Mouse (Mus musculus): ENCODE data around the gene Gcsh.
A peak's percentile ranks its signal among the peaks of the same experiment; 100 is the strongest.

Gene Gcsh

DNA sequence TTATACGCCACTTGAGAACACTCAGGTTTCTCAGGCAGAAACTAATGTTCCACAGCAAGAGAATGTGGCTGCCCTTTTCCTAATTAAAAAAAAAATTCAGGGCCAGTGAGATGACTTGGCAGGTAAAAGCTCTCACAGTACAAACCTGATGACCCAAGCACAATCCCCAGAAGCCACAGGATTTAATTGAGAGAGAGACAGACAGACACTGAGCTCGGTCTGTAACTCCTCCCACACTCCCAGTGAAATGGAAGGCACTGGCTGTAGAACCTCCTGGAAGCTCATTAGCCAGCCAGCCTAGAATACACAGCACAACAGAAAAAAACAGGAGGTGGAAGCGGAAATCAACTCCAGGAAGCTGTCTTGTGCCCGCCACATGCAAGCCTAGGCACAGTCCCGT is 17.7 kb downstream of the Gcsh start:
- peak; percentile 42 to 63 for DNase-seq

DNA sequence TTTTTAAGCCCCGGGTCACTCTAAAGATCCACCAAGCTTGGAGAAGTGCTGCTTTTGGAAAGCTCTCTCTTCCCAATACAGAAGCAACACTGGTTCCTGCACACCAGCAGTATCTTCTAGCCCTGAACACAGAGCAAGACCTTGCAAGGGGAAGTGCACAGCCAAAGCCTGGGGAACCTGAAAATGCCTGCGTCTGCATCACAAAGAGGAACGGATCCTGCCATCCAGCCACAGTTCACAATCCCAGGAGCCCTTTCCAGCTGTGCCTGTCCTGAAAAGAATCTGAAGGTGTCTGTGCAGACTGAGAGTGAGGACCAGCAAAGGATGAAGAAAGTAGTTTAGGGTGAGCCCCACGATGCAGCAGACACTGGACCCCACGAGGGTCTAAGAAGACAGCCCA is 18.3 kb downstream of the Gcsh start:
- no peak for DNase-seq

DNA sequence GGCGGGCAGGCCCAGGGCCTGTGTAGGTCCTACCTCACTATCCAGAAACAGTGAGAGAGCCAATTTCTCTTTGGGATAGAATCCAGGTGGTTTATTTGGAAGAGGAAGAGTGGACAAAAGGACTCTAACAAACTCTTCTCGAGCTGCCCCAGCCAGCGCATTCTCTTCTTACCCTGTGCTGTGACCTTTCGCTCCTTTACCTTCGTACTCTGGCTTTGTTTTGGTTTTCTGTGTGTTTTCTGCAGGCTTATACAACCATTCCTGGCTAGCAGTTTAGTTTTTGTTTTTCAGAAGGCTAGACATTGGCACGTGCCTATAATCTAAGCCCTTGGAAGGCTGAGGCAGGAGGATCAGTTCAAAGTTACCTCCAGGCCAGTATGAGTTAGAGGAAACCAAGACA is 23.8 kb downstream of the Gcsh start:
- peak in 1 of 2 experiments; percentile 28 for DNase-seq

DNA sequence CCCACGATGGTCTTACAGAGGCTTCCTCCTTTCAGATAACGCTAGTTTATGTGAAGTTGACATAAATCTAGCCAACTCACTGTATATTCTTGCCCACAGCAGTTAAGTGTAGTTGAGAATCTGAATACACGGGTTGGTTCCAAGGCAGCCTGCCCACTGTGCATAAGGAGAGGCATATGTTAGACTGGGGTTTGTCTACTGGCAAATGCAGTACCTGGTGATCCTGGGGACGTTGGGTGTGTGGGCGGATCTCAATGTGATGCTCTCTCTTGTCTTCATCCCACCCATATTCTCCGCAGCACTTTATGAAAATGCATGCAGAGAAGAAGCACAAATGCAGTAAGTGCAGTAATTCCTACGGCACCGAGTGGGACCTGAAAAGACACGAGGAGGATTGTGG is 38.9 kb downstream of the Gcsh start:
- no peak for DNase-seq

DNA sequence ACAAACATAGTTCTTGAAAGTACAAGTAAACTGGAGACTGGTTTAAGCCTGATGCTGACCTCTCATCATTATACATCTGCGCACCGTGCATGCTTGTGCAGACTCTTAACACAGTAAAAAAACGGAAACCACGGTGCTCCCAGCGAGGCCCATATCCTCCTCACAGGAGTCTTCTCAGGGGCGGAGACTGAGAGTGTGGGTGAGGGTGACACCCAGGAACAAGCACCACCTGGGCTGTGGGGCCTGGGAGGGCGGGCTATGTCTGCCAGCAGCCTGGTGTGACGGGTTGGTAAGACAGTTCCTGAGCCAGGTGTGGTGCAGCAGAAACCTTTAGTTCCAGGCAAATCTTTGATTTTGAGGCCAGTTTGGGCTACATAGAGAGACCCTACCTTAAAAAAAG is 40.9 kb downstream of the Gcsh start:
- no peak for DNase-seq

DNA sequence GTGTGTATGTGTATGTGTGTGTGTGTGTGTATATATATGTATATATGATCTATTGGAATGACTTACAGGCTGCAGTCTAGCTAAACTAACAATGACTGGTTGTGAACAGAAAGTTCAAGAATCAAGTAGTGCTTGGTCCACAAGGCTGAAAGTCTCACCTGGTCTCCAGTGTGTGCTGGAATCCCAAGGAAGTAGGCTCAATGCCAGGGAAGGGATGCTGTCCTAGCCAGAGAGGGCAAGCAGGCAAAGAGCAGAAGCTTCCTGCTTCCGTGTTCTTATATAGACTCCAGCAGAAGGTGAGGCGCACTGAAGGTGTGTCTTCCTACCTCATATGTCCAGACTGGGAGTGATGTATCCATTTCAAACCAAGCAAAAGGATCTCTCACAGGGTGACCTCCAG is 41.6 kb downstream of the Gcsh start:
- peak; percentile 28 to 58 for DNase-seq

DNA sequence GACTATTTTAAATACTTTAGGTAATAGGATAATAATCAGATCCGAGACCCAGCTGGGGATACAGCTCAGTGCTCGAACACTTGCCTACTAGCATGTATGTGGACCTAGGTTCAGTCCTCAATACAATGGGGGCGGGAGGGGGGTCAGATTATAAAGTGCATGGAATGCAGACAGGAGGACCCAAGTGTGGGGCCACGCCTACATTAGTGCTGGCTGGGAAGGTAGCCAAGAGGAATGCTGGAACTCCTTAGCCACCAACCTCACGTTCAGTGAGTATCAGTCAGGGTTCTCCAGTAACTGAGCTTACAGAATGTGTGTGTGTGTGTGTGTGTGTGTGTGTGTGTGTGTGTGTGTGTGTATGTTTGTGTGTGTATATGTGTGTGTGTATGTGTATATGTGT is 42.0 kb downstream of the Gcsh start:
- peak; percentile 60 to 65 for DNase-seq

DNA sequence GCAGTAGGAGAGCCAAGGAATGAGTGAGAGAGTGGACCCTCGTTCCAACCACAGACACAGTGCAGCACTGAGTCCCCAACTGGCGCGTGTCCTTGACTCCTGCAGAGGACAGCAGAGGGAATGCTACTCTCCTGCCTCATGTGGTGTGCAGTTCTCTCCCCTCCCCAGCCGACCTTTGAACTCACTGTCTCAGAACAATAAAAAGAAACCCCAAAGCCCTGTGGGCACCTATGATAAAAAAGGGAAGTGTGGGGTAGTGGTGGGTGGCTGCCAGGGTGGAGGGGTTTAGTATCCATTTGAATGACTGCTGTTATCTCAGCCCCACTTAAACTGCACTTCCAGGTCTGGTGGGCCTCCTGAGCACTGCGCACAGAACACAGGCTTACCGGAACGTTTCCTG is 45.7 kb downstream of the Gcsh start:
- DNase-seq: no peak

DNA sequence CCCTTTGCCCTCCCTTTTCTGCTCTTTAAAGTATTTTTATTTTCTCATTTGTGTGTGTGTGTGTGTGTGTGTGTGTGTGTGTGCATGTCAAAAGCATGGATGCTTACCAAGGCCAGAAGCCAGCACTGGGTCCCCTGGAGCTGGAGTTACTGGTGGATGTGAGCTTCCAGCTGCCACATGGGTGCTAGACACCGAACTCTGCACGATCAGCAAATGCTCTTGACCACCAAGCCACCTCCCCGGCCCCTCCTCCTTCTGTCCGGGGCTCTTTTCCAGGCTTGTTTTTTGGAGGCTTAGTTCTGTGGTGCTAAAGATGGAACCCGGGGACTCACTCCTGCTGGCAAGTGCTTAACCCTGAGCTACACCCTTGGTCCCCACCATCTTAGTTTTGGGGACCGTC is 46.5 kb downstream of the Gcsh start:
- DNase-seq: no peak

DNA sequence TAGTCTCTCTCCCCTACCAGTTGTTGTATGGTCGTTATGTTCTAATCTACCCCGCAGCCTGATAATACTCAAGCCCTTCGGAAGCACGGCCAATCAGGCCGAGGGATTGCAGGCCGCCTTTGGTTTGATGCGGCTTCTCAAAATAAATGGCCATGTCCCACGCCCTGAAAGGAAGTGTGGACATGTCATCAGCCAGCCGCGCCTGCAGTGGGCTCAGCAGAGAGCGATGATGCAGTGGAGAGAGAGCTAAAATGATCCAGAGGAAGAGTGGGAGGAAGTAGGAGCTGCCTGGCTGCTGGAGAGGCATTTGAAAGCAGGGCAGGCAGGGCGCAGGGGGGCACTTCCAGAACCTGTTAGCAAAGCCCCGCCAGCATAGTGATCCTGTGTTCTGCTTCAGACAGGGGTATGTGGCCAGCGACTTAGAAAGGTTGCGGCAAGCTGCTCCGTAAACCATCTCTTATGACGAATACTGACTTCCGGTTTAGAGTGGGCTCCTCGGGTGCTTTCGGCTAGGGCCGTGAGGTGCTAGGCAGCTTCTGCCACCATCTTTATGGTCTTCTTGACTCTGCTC is 47.0 kb downstream of the Gcsh start:
- DNase-seq: peak in 1 of 2 experiments; percentile 7

DNA sequence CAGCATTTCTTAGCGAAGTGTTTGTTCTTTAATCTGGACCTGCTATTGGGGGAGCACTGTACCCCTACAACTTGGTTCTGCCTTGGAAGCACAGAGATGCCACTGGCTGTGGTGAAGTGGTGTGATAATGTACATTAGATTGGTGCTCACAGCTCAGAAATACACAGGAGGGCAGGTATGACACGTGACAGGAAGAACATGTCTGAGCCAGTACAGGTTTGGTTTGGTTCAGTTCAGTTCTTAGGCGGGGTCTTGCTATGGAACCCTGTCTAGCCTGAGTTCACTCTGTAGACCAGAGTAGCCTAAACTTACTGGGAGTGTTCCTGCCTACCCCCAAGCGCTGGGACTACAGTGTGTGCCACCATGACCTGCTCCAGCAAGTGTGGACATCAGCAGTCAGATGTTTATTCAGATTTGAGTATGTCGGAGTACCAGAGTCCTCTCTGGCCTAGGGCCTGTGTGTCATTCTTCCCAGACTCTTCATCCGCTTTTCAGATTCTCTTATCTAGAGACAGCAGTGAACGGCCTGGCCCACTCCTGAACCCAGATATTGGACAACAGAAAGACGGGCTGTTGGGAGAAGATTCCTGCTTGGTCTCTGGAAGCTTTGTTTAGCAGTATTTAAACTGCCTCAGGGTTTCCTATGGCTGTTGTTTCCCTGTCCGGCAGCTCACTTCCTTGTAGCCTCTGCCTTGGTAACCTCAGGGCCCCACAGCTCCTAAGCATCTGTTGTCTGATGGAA is 48.0 kb downstream of the Gcsh start:
- DNase-seq: no peak

DNA sequence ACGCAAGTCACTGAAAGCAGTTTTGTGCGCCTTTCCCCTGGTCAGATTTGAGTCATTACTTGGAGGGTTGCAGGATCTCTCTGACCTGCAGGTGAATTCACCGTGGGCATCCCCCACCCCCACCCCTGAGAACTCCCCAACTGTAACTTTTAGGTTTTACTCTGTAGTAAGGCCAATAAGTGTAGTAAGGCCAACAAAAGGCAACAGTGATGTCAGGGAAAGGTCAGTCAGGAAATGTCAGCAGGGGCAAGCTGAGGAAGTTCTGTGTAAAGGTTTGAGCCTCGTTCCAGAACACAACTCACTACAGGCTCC is 49.0 kb downstream of the Gcsh start:
- DNase-seq: no peak

DNA sequence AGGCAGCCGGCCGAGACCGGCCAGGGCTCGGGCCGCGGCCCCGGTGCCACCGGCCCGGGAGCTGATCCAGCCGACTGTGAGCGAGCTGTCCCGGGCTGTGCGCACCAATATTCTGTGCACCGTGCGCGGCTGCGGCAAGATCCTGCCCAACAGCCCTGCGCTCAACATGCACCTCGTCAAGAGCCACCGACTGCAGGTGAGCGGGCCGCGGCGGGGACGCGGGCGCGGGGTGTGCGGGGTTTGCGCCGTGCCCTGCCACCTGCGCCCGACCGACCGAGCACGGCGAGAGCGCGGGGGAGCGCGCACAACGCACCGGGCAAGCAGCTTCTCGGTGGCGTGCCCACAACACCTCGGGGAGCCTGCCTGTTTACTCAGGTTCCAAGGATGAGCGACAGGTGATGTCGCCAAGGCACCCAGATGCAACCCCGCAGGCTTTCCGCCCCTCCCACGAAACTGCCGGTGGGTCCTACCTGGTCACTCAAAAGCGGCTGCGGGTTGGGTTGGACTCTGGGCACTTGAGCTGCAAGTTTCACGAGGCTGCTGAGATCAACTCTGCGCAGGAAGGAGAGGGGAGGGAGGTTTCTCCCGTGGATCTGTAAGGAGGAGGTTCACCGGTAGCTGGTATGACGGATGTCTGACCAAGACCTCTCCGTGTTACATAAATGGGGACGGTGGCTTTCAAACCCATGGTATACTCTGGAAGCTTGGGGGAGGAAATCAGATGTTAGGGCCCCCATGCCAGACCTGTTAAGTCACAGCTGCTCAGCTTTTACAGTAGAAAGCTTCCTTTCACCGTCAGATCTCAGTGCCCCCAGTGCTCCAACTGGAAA is 49.6 kb downstream of the Gcsh start:
- DNase-seq: peak; percentile 40 to 70

DNA sequence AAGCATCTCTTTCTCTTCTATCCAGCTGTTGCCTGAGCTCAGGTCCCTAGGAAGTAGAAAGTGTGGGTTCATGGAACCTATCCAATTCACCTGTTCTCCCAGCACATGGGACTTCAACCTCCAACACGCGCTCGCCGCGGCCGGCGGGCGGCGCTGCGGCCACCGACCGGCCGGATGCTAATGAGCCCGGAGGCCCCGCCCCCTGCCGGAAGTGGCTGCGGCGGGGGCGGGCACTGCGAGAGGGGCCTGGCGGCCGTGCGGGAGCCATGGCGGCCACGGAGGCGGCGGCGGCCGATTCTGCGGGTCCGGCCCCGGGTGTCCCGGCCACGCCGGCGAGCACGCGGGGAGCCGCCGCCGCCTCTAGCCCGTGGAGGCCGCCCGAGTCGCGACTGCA is 50.2 kb downstream of the Gcsh start, which contains the start of gene Atmin:
Gene Atmin, plus strand, starts transcription at position 233 of the 394 bp plus-strand sequence.
- DNase-seq: peak; percentile 91 to 95

DNA sequence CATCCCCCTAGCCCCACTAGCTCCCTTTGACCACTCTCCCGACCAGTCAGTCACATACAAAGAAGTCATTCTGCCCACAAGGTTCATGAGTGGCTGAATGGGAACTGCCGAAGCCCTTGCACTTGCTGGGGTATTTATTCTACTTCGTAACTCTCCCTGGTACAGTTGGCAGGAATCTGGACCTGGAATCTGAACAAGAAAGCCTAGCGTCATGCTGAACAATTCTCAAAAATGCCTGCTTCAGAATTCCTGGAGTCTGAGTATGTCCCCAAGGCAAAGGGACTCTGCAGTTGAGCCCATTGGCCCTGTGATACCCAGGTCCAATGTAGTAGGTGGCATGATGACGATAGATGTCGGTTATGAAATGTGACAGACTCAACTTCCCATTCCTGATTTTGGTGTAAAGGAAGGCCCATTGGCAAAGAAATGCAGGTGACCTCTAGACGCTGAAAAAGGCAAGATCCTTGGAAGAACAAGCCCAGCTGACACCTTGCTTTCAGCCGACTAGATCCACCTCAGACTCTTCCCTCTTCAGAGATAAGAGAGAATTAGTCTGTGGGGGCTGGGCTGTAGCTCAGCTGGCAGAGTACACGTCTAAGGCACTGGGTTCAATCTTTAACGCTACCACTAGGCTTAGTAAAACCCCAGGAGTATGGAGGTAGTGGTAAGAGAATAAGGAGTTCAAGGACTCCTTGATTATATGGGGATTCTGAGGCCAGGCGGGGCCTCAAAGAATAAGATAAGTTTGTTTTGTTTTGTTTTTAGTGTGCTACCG is 50.9 kb downstream of the Gcsh start:
- DNase-seq: peak in 1 of 2 experiments; percentile 19

DNA sequence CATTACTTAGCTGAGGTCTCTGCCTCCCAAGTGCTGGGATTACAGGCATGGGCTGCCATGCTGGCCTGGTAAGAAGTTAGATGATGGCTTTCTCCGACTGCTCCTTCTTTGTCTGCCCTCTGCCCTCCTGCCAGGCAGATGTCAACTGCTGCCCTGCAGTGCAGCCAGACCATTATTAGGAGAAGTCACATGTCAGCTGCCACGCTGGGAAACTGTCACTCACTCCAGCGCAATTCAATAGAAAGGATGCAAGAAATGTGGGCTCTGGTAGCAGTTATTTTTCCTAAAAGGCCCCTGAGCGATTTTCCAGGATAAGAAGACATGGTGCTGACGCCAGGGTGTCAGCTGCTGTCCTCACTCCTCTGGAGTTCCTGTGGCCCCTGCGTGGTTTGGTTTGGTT is 57.8 kb downstream of the Gcsh start:
- DNase-seq: no peak

DNA sequence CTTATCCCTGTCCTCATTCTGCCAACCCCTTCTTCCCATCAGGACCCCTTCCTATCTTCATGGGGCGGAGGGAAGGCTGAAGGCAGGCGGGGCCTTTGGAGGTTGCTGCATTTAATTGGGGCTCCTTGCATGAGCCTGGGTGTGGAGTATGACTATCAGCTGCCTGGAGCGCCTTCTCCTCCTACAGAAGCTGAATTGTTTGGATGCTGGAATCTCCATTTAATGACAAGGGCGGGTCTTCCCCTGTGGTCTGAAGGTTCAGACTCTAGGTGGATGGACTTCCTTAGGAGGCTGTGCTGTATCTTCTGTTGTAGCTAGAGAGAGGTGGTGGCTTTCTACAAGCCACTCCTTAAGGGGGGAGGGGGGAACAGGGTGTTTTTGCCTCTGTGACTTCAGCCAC is 58.4 kb downstream of the Gcsh start:
- DNase-seq: no peak

Measured in kidney, postnatal 25 days (tissue).